Mouse (Mus musculus): ENCODE measurements around the gene Vmn2r18. TPM values are rescaled to one million over a fixed set of nuclear protein-coding genes. Genes with fewer than 3 reads are reported as not detected.

Vmn2r18 gene
- total and polyA plus RNA-seq, 2 experiments = not detected

- Histone ChIP-seq H3K4me3 (ENCODE audit: insufficient read depth, low read depth, low read length) (no peak overlapping the region), H3K79me2 (ENCODE audit: control insufficient read depth, insufficient read depth, low read length) (no peaks in the 10 kb centered on the region), H3K9ac (ENCODE audit: low read depth, low read length) (no peak overlapping the region), H3K27me3 (ENCODE audit: control insufficient read depth, insufficient read depth, low read length) (no peaks in the 10 kb centered on the region), H3K4me1 (ENCODE audit: control insufficient read depth, insufficient read depth, low read length) (no peaks in the 10 kb centered on the region), H3K27ac (replicated peaks; ENCODE audit: insufficient read depth, low read depth, low read length) (no peak overlapping the region), H3K36me3 (ENCODE audit: control insufficient read depth, insufficient read depth, low read length) (no peaks in the 10 kb centered on the region)
- DNase-seq (ENCODE audit: extremely low read depth, low read depth, low spot score) = peak; percentile 57
- 36% methylated on average over 1 of the region's 1 CpGs for WGBS
- TF ChIP-seq CTCF (IDR thresholded peaks at IDR 0.05; ENCODE audit: low read depth, low read length) (no peak), POLR2A (IDR thresholded peaks at IDR 0.05; ENCODE audit: extremely low read depth, insufficient read depth, low read length) (no peak)
These were observed 4.1 kb downstream of the Vmn2r18 start for GRCm38 (mm10) chr5:151601696-151602095.

Other genes starting within 250 kb of the Vmn2r18 start
- not detected in 2 replicates for gene Gm42906, start 177.9 kb downstream of the Vmn2r18 start, total RNA-seq (2014; rRNA removed)
- not detected in 2 replicates for gene Gm42906, start 177.9 kb downstream of the Vmn2r18 start, polyA plus RNA-seq (2012; rRNA removed)
- gene Rfc3, start 45.2 kb upstream of the Vmn2r18 start, total RNA-seq (2014; rRNA removed) = 8.0 and 8.9 TPM in 2 replicates
- gene Rfc3, start 45.2 kb upstream of the Vmn2r18 start, polyA plus RNA-seq (2012; rRNA removed) = 4.2 and 4.8 TPM in 2 replicates

Measured in liver, adult 2 months (tissue).